ENCODE assay signal across 16 mouse cellular contexts in the genomic region with DNA sequence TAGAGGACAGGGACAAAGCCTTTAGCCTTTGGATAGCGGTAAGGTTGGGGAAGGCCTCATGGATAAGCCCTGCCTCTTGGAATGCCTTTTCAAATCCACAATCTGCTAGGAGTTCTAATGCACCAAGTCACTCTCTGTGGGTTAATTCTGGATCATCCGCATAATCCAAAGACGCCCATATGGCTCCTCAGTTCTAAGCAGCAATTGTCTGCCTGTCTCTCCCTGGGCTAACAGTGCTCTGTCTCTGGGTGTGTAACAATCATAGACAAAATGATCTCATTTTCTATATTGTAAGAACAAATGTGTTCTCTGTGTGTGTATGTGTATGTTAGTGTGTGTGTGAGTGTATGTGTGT. TPM values are rescaled to one million over a fixed set of nuclear protein-coding genes. Genes with fewer than 3 reads are reported as not detected.
DNase-seq lines count a peak whose midpoint lies in the region; ATAC-seq and TF ChIP-seq lines count a peak whose summit lies in the region.
"Had no signal": no experiment of that assay in that cellular context is flagged by ENCODE, and none has a peak within 500 bp of the region (broad histone marks: within the 10 kb centered on the region; RNA-seq: fewer than 3 reads in every experiment).

No protein-coding gene starts in this region.

- 0 out of 2 replicates have a peak, but pooled peaks have one; percentile 21 for ATAC-seq in hindbrain, postnatal 0 days
- no peak for ATAC-seq in hindbrain, embryonic 12.5 days (ENCODE audit: low FRiP score)
- no peak for ATAC-seq in embryonic facial prominence, embryonic 13.5 days (ENCODE audit: insufficient number of reproducible peaks, insufficient read depth, low FRiP score, low TSS enrichment, low read depth)
- peak; percentile 76 for ATAC-seq in forebrain, postnatal 0 days
- ATAC-seq: intestine, embryonic 15.5 days; liver, postnatal 0 days had no signal

- no peaks in the 10 kb centered on the region for H3K9me3 ChIP-seq in hindbrain, postnatal 0 days (ENCODE audit: low read length)
- no peaks in the 10 kb centered on the region for H3K9me3 ChIP-seq in hindbrain, embryonic 12.5 days (replicated peaks)
- H3K9me3 ChIP-seq in embryonic facial prominence, embryonic 13.5 days = no peaks in the 10 kb centered on the region
- H3K9me3 ChIP-seq in forebrain, postnatal 0 days (ENCODE audit: low read length) = no peaks in the 10 kb centered on the region
- H3K9me3 ChIP-seq: intestine, embryonic 15.5 days; limb, embryonic 13.5 days had no signal

- H3K36me3 ChIP-seq in hindbrain, postnatal 0 days (ENCODE audit: insufficient read depth, low read length) = no peaks in the 10 kb centered on the region
- H3K36me3 ChIP-seq in hindbrain, embryonic 12.5 days = no peaks in the 10 kb centered on the region
- no peaks in the 10 kb centered on the region for H3K36me3 ChIP-seq in embryonic facial prominence, embryonic 13.5 days
- no peaks in the 10 kb centered on the region for H3K36me3 ChIP-seq in forebrain, postnatal 0 days (ENCODE audit: insufficient read depth)
- H3K36me3 ChIP-seq: intestine, embryonic 15.5 days; limb, embryonic 13.5 days had no signal

- no peak overlapping the region for H3K27ac ChIP-seq in hindbrain, postnatal 0 days
- H3K27ac ChIP-seq in hindbrain, embryonic 12.5 days = no peak overlapping the region
- H3K27ac ChIP-seq in embryonic facial prominence, embryonic 13.5 days = peak overlapping the region; percentile 36
- H3K27ac ChIP-seq in forebrain, postnatal 0 days (ENCODE audit: low read depth, low read length) = peak overlapping the region; percentile 82
- H3K27ac ChIP-seq: intestine, embryonic 15.5 days; limb, embryonic 13.5 days had no signal

- no peak overlapping the region for H3K4me2 ChIP-seq in hindbrain, postnatal 0 days (ENCODE audit: low read depth, low read length)
- no peak overlapping the region for H3K4me2 ChIP-seq in hindbrain, embryonic 12.5 days (replicated peaks)
- H3K4me2 ChIP-seq in embryonic facial prominence, embryonic 13.5 days = no peak overlapping the region
- no peak overlapping the region for H3K4me2 ChIP-seq in forebrain, postnatal 0 days (ENCODE audit: low read depth)
- H3K4me2 ChIP-seq: intestine, embryonic 15.5 days; limb, embryonic 13.5 days had no signal

- peak; percentile 4 for DNase-seq in embryo, embryonic 10.5 days (ENCODE audit: low spot score)
- DNase-seq in embryo, embryonic 10 days (ENCODE audit: low spot score) = no peak
- DNase-seq in hindbrain, postnatal 0 days (ENCODE audit: low spot score) = no peak
- DNase-seq in forebrain, postnatal 0 days = peak; percentile 51
- DNase-seq in adrenal gland, postnatal 36 days = no peak
- DNase-seq in cerebellum, adult 11 months = no peak
- DNase-seq: adrenal gland, postnatal 14 days; heart, postnatal 36 days; liver, postnatal 0 days; lung, postnatal 4 days; right cerebral cortex, adult 18-20 months; spleen, adult 18-20 months had no signal

- H3K4me3 ChIP-seq in hindbrain, postnatal 0 days (ENCODE audit: low read length) = no peak overlapping the region
- H3K4me3 ChIP-seq in hindbrain, embryonic 12.5 days = no peak overlapping the region
- no peak overlapping the region for H3K4me3 ChIP-seq in embryonic facial prominence, embryonic 13.5 days
- no peak overlapping the region for H3K4me3 ChIP-seq in forebrain, postnatal 0 days (ENCODE audit: low read depth, low read length)
- H3K4me3 ChIP-seq: intestine, embryonic 15.5 days; limb, embryonic 13.5 days had no signal

- H3K9ac ChIP-seq in hindbrain, postnatal 0 days (replicated peaks; ENCODE audit: low read length) = no peak overlapping the region
- H3K9ac ChIP-seq in hindbrain, embryonic 12.5 days = no peak overlapping the region
- no peak overlapping the region for H3K9ac ChIP-seq in embryonic facial prominence, embryonic 13.5 days
- H3K9ac ChIP-seq in forebrain, postnatal 0 days = peak overlapping the region; percentile 28; the same call in 1 of the 2 replicates
- H3K9ac ChIP-seq: intestine, embryonic 15.5 days; limb, embryonic 13.5 days; liver, postnatal 0 days had no signal

- no peaks in the 10 kb centered on the region for H3K27me3 ChIP-seq in hindbrain, postnatal 0 days (ENCODE audit: insufficient read depth, low read length)
- no peaks in the 10 kb centered on the region for H3K27me3 ChIP-seq in hindbrain, embryonic 12.5 days
- no peaks in the 10 kb centered on the region for H3K27me3 ChIP-seq in embryonic facial prominence, embryonic 13.5 days
- no peaks in the 10 kb centered on the region for H3K27me3 ChIP-seq in forebrain, postnatal 0 days (ENCODE audit: insufficient read depth, low read length)
- H3K27me3 ChIP-seq: intestine, embryonic 15.5 days; limb, embryonic 13.5 days had no signal

- WGBS in hindbrain, postnatal 0 days = 65% methylated on average over 3 of the region's 3 CpGs
- 88% methylated on average over 3 of the region's 3 CpGs for WGBS in hindbrain, embryonic 12.5 days
- 93% methylated on average over 3 of the region's 3 CpGs for WGBS in embryonic facial prominence, embryonic 13.5 days
- WGBS in forebrain, postnatal 0 days = 52% methylated on average over 3 of the region's 3 CpGs

- H3K4me1 ChIP-seq in hindbrain, postnatal 0 days (ENCODE audit: insufficient read depth, low read length) = 0 out of 2 replicates have a peak, but pooled peaks cover 5% of the 10 kb centered on the region
- peaks cover 8% of the 10 kb centered on the region for H3K4me1 ChIP-seq in hindbrain, embryonic 12.5 days
- no peaks in the 10 kb centered on the region for H3K4me1 ChIP-seq in embryonic facial prominence, embryonic 13.5 days
- 0 out of 2 replicates have a peak, but pooled peaks cover 8% of the 10 kb centered on the region for H3K4me1 ChIP-seq in forebrain, postnatal 0 days (ENCODE audit: insufficient read depth)
- H3K4me1 ChIP-seq: intestine, embryonic 15.5 days had no signal

- TF ChIP-seq CTCF in hindbrain, postnatal 0 days (IDR thresholded peaks at IDR 0.05; ENCODE audit: low read depth) = no peak
- TF ChIP-seq CTCF in forebrain, postnatal 0 days (IDR thresholded peaks at IDR 0.05; ENCODE audit: low read depth) = no peak

RNA-seq across cellular contexts. Expression of gene Strap, which starts 21.6 kb away (rescaled TPM):
- 79.0 and 86.6 TPM in 2 replicates for total RNA-seq in hindbrain, postnatal 0 days (2014; rRNA removed)
- polyA plus RNA-seq in hindbrain, postnatal 0 days (2015; fragmentation: Nextera tagmentation; extraction: Ambion mirVana) = 168 TPM in 2 replicates
- polyA plus RNA-seq in hindbrain, embryonic 12.5 days (2016; fragmentation: Nextera tagmentation; extraction: Ambion mirVana) = 191 and 198 TPM in 2 replicates
- polyA plus RNA-seq in embryonic facial prominence, embryonic 13.5 days (2015; fragmentation: Nextera tagmentation; extraction: Ambion mirVana) = 176 and 178 TPM in 2 replicates
- total RNA-seq in forebrain, postnatal 0 days (2014; rRNA removed) = 126 and 132 TPM in 2 replicates
- polyA plus RNA-seq in forebrain, postnatal 0 days (2015; fragmentation: Nextera tagmentation; extraction: Ambion mirVana) = 190 and 204 TPM in 2 replicates
- total RNA-seq in adrenal gland, postnatal 36 days (2021) = 100 to 1,000 TPM; 120 to 128 TPM

RNA-seq across cellular contexts. Expression of gene Dera, which starts 41.1 kb away (rescaled TPM):
- total RNA-seq in hindbrain, postnatal 0 days (2014; rRNA removed) = 9.1 and 12.1 TPM in 2 replicates
- 17.9 and 19.4 TPM in 2 replicates for polyA plus RNA-seq in hindbrain, postnatal 0 days (2015; fragmentation: Nextera tagmentation; extraction: Ambion mirVana)
- 39.6 and 39.9 TPM in 2 replicates for polyA plus RNA-seq in hindbrain, embryonic 12.5 days (2016; fragmentation: Nextera tagmentation; extraction: Ambion mirVana)
- 48.4 and 49.2 TPM in 2 replicates for polyA plus RNA-seq in embryonic facial prominence, embryonic 13.5 days (2015; fragmentation: Nextera tagmentation; extraction: Ambion mirVana)
- 5.0 and 9.1 TPM in 2 replicates for total RNA-seq in forebrain, postnatal 0 days (2014; rRNA removed)
- 10.6 and 11.0 TPM in 2 replicates for polyA plus RNA-seq in forebrain, postnatal 0 days (2015; fragmentation: Nextera tagmentation; extraction: Ambion mirVana)
- 10 to 100 TPM; 14.2 to 25.2 TPM for total RNA-seq in adrenal gland, postnatal 36 days (2021)

RNA-seq across cellular contexts. Expression of gene Eps8, which starts 58.6 kb away (rescaled TPM):
- total RNA-seq in hindbrain, postnatal 0 days (2014; rRNA removed) = 31.8 and 32.2 TPM in 2 replicates
- 40.0 and 43.3 TPM in 2 replicates for polyA plus RNA-seq in hindbrain, postnatal 0 days (2015; fragmentation: Nextera tagmentation; extraction: Ambion mirVana)
- polyA plus RNA-seq in hindbrain, embryonic 12.5 days (2016; fragmentation: Nextera tagmentation; extraction: Ambion mirVana) = 11.9 and 13.6 TPM in 2 replicates
- polyA plus RNA-seq in embryonic facial prominence, embryonic 13.5 days (2015; fragmentation: Nextera tagmentation; extraction: Ambion mirVana) = 34.4 and 49.9 TPM in 2 replicates
- total RNA-seq in forebrain, postnatal 0 days (2014; rRNA removed) = 23.5 and 26.0 TPM in 2 replicates
- 16.4 and 23.7 TPM in 2 replicates for polyA plus RNA-seq in forebrain, postnatal 0 days (2015; fragmentation: Nextera tagmentation; extraction: Ambion mirVana)
- total RNA-seq in adrenal gland, postnatal 36 days (2021) = 10 to 100 TPM; 35.6 to 43.2 TPM

Comparison
In these comparisons a context has a peak if more than half of its experiments do, and no peak if none do; other contexts are left out.
1. DNase-seq: peak in embryo, embryonic 10.5 days (single experiment) and forebrain, postnatal 0 days (single experiment); none in embryo, embryonic 10 days (single experiment), hindbrain, postnatal 0 days (single experiment), adrenal gland, postnatal 36 days (0 of 2) and cerebellum, adult 11 months (single experiment).
2. ATAC-seq: peak in hindbrain, postnatal 0 days (single experiment) and forebrain, postnatal 0 days (single experiment); none in hindbrain, embryonic 12.5 days (single experiment) and embryonic facial prominence, embryonic 13.5 days (single experiment).
3. H3K27ac ChIP-seq: peak in embryonic facial prominence, embryonic 13.5 days (single experiment) and forebrain, postnatal 0 days (single experiment); none in hindbrain, postnatal 0 days (single experiment) and hindbrain, embryonic 12.5 days (single experiment).